Mouse (Mus musculus) liver, adult 2 months (tissue): ENCODE measurements around the gene 2210408I21Rik.

Experiments used
- CTCF ChIP-seq: fragments of 200-500 bp; IDR thresholded peaks from 2 replicates; pipeline ENCODE4 v1.5.1; 2011; ENCODE audit warnings: low read depth, low read length, control low read depth
- POLR2A ChIP-seq: fragments of 200-500 bp; IDR thresholded peaks from 2 replicates; pipeline ENCODE4 v1.6.1; 2011; ENCODE audit warnings: low read length, control low read depth; ENCODE audit not compliant: insufficient read depth; ENCODE audit errors: extremely low read depth

DNA sequence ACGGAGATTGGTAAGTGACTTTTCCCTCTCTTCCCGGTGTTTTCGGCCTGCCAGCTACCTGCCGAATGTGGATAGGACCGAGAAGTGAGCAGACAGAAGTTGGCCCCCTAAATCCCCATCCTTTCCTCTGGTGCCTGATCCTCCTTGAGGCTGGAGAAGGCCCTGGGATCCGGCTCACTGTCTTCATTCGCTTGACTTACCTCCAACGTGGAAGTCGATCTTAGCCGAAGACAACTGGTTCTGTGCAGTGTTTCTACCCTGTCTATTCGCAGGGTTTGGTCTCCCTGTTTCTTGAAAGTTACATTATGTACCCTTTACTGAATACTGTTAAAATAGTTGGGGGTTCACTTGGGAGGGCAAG is 261 bp downstream of the 2210408I21Rik start:
- no peak for TF ChIP-seq CTCF
- TF ChIP-seq POLR2A: no peak
